Mouse (Mus musculus) hindbrain, embryonic 14.5 days (tissue): ENCODE measurements at regions not wholly inside any gene's neighbourhood (a gene's known extent, or its start where the extent isn't known, plus 50 kb on each side); places are given as distances from the start of the nearest gene placed in this dataset.
A peak's percentile ranks its signal among the peaks of the same experiment; 100 is the strongest.

Experiments
- ATAC-seq: fragments of 200-750 bp; cut with Nextera tagmentation; 2 replicates; pipeline ENCODE4 v1.8.0; 2017; ENCODE audit warnings: moderate number of reproducible peaks, mild to moderate bottlenecking, moderate TSS enrichment, moderate library complexity; ENCODE audit not compliant: low FRiP score
- DNase-seq: peaks from one replicate; pipeline ENCODE4 v3.0.0-alpha.2; 2015; ENCODE audit warnings: low spot score
- H3K27ac ChIP-seq: fragments of 300-500 bp; sonication (generic); 2 replicates; pipeline ENCODE4 v1.5.1; 2014; ENCODE audit warnings: mild to moderate bottlenecking, moderate library complexity
- H3K27me3 ChIP-seq: fragments of 300-500 bp; sonication (generic); 2 replicates; pipeline ENCODE4 v1.6.1; 2014; ENCODE audit warnings: mild to moderate bottlenecking, low read length, mixed read lengths; ENCODE audit not compliant: control insufficient read depth, insufficient read depth
- H3K36me3 ChIP-seq: fragments of 300-500 bp; sonication (generic); replicated peaks from 2 replicates; pipeline ENCODE4 v1.6.1; 2014; ENCODE audit not compliant: control insufficient read depth, insufficient read depth
- H3K4me1 ChIP-seq: fragments of 300-500 bp; sonication (generic); replicated peaks from 2 replicates; pipeline ENCODE4 v1.6.1; 2014; ENCODE audit warnings: antibody characterized with exemption, low read length, mixed read lengths; ENCODE audit not compliant: control insufficient read depth, insufficient read depth
- H3K4me2 ChIP-seq: fragments of 300-500 bp; sonication (generic); replicated peaks from 2 replicates; pipeline ENCODE4 v1.6.1; 2014; ENCODE audit warnings: mild to moderate bottlenecking, moderate library complexity
- H3K4me3 ChIP-seq: fragments of 300-500 bp; sonication (generic); replicated peaks from 2 replicates; pipeline ENCODE4 v1.5.1; 2014; ENCODE audit warnings: mild to moderate bottlenecking, low read length
- H3K9ac ChIP-seq: fragments of 300-500 bp; sonication (generic); 2 replicates; pipeline ENCODE4 v1.6.1; 2014
- H3K9me3 ChIP-seq: fragments of 300-500 bp; sonication (generic); 2 replicates; pipeline ENCODE4 v1.6.1; 2016; ENCODE audit warnings: low read length; ENCODE audit not compliant: control insufficient read depth
- WGBS: fragments of 180-500 bp; shearing (Covaris S2); extraction: QIAGEN DNeasy Blood & Tissue Kit; methylation state at CpG from one replicate; pipeline ENCODE4 v1.1.7; 2014; 5-methylcytosine and 5-hydroxymethylcytosine counted together

- peak; percentile 25 for DNase-seq
- H3K4me3 ChIP-seq, result no peak overlapping the region
- 0 out of 2 replicates have a peak, but pooled peaks cover 9% of the 10 kb centered on the region for H3K9me3 ChIP-seq
- peaks cover 16% of the 10 kb centered on the region for H3K4me1 ChIP-seq
- 0 out of 2 replicates have a peak overlapping the region, but pooled peaks have one; percentile 23 for H3K27ac ChIP-seq
- no peak for ATAC-seq
- H3K9ac ChIP-seq, result no peak overlapping the region
- no peaks in the 10 kb centered on the region for H3K36me3 ChIP-seq
- H3K27me3 ChIP-seq, result no peaks in the 10 kb centered on the region
- 35% methylated on average over 4 of the region's 4 CpGs for WGBS
- no peak overlapping the region for H3K4me2 ChIP-seq
Observed at GRCm38 (mm10) chr7:72543946-72544345, 237.5 kb upstream of the Mctp2 start.

DNA sequence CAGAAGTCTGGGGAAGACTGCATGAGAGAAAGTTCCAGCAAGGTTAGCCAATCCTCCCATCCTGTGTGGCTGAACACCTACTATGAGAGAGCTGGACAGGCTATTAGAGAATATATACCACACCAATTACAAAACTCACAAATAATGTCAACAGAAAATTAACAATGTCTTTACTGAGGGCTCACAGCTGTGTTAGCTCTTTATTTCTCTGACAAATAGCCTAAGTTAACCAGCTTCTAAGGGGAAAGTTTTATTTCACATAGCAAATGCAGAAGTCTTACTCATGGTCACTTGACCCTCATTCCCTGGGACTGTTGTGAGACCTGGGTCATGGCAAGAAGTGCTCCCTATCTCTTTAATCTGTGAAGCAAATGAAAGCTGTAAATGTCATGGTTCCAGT, 261.0 kb upstream of the Mctp2 start:
- Histone ChIP-seq H3K27me3 (no peaks in the 10 kb centered on the region), H3K27ac (no peak overlapping the region), H3K9me3 (no peaks in the 10 kb centered on the region), H3K4me1 (no peaks in the 10 kb centered on the region), H3K9ac (no peak overlapping the region), H3K4me3 (no peak overlapping the region), H3K4me2 (no peak overlapping the region), H3K36me3 (no peaks in the 10 kb centered on the region)
- ATAC-seq (no peak), DNase-seq (no peak)

GRCm38 (mm10) chr7:72569177-72569576, 262.8 kb upstream of the Mctp2 start:
- ATAC-seq, result no peak
- DNase-seq, result no peak

DNA sequence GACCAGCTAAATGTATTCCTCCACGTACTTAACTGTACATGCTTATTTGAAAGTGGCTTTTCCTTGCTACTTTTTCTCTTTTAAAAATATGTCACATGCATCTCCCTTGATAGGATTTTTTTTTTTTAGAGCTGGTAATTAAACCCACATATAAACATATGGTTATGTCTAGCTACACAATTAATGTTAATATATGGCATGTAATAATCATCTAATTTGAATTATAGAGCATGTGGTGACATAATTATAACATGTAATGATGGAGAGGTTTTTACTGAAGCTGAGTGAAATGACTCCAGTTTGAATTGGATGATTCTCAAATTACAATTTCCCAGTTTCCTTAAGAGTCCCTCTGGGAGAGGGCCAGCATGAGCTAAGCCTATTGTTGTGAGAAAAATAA, 267.9 kb upstream of the Mctp2 start:
- H3K27me3 ChIP-seq, result no peaks in the 10 kb centered on the region
- H3K4me3 ChIP-seq, result no peak overlapping the region
- H3K4me1 ChIP-seq, result peaks cover 5% of the 10 kb centered on the region; the same call in 1 of the 2 replicates
- WGBS, result 81% methylated on average over 1 of the region's 1 CpGs
- H3K9ac ChIP-seq, result no peak overlapping the region
- H3K9me3 ChIP-seq, result no peaks in the 10 kb centered on the region
- H3K36me3 ChIP-seq, result no peaks in the 10 kb centered on the region
- H3K4me2 ChIP-seq, result no peak overlapping the region
- DNase-seq (no peak), ATAC-seq (no peak)
- no peak overlapping the region for H3K27ac ChIP-seq

More at GRCm38 (mm10) chr7:72569177-72569576, 262.8 kb upstream of the Mctp2 start:
- no peak overlapping the region for H3K9ac ChIP-seq
- H3K9me3 ChIP-seq, result no peaks in the 10 kb centered on the region
- H3K4me3 ChIP-seq, result no peak overlapping the region
- no peak overlapping the region for H3K4me2 ChIP-seq
- no peaks in the 10 kb centered on the region for H3K27me3 ChIP-seq
- no peaks in the 10 kb centered on the region for H3K4me1 ChIP-seq
- no peak overlapping the region for H3K27ac ChIP-seq
- H3K36me3 ChIP-seq, result no peaks in the 10 kb centered on the region

GRCm38 (mm10) chr7:72584427-72584826, 278.0 kb upstream of the Mctp2 start:
- no peak overlapping the region for H3K9ac ChIP-seq
- 82% methylated on average over 3 of the region's 3 CpGs for WGBS

DNA sequence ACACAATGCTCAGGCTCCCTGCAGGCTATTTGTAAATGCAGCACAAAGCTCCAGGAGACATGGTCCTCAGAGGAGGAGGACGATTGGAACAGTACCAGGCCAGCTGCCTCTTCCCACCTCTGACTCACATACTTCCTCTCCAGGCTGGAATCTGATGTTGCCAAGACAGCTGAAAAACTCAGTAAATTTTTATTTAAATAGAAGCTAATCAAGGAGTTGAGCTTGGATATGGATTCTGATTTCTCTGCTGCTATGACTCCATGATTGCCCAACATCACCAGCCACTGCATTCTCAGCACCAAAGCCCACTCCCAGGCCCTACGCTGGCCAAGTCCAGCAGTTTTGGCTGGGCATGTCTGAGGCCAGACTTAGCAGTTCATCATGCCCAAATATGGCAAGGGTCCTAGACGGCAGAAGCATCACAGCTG, 282.8 kb upstream of the Mctp2 start:
- Histone ChIP-seq H3K4me2 (no peak overlapping the region), H3K4me1 (0 out of 2 replicates have a peak, but pooled peaks cover 3% of the 10 kb centered on the region), H3K4me3 (no peak overlapping the region), H3K27me3 (no peaks in the 10 kb centered on the region), H3K9me3 (no peaks in the 10 kb centered on the region), H3K27ac (no peak overlapping the region), H3K36me3 (no peaks in the 10 kb centered on the region), H3K9ac (no peak overlapping the region)
- DNase-seq (no peak), ATAC-seq (no peak)
- 66% methylated on average over 3 of the region's 3 CpGs for WGBS

More at GRCm38 (mm10) chr7:72584427-72584826, 278.0 kb upstream of the Mctp2 start:
- no peaks in the 10 kb centered on the region for H3K36me3 ChIP-seq
- DNase-seq (no peak), ATAC-seq (no peak)
- no peaks in the 10 kb centered on the region for H3K27me3 ChIP-seq
- H3K9me3 ChIP-seq, result no peaks in the 10 kb centered on the region
- no peak overlapping the region for H3K4me3 ChIP-seq
- H3K4me1 ChIP-seq, result no peaks in the 10 kb centered on the region
- no peak overlapping the region for H3K27ac ChIP-seq
- H3K4me2 ChIP-seq, result no peak overlapping the region

DNA sequence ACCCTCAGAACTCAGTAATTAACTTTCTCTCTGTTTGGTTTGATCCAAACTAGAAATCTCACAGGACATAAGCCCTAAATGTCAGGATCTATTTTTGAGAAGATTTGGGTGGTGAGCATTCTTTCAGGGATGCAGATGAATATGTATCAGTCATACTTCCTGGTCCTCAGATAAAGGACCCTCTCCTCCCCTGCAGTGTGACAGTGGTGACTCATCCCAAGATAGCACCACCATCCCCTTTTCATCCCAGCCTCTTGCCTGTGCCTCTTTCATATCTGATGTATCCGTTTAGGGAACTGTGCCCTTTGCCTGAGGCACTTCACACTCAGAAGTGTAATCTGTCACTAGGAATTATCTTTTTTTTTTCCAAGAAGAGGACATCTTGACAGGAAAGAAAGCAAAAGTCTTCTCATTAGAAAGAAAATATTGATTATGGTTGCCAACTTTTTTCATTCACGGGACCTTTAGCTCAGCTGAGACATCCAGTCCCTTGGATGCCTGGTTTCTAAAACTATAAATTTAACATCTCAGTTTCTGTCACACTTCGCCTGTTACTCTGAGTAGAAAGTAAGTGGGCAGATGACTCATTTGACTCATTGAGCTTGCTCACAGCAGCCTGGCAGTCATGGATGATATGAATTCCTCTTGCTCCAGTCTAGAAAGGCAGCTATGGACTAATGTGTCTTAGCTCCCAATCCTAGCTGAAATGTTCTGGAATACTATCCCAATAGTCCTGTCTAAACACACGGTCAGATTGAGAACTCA, 284.1 kb upstream of the Mctp2 start:
- no peak for ATAC-seq
- Histone ChIP-seq H3K27me3 (no peaks in the 10 kb centered on the region), H3K4me2 (no peak overlapping the region), H3K4me3 (no peak overlapping the region), H3K9me3 (no peaks in the 10 kb centered on the region), H3K9ac (no peak overlapping the region), H3K4me1 (0 out of 2 replicates have a peak, but pooled peaks cover 3% of the 10 kb centered on the region), H3K27ac (no peak overlapping the region), H3K36me3 (no peaks in the 10 kb centered on the region)
- DNase-seq, result no peak
- 80% methylated on average over 4 of the region's 4 CpGs for WGBS

GRCm38 (mm10) chr7:72592110-72592509, 285.7 kb upstream of the Mctp2 start:
- DNase-seq (peak; percentile 43), ATAC-seq (no peak; the same call in 1 of the 2 replicates)
- Histone ChIP-seq H3K4me1 (0 out of 2 replicates have a peak, but pooled peaks cover 3% of the 10 kb centered on the region), H3K27ac (peak overlapping the region; percentile 64; the same call in 1 of the 2 replicates), H3K4me3 (no peak overlapping the region), H3K9ac (no peak overlapping the region), H3K9me3 (no peaks in the 10 kb centered on the region), H3K27me3 (no peaks in the 10 kb centered on the region), H3K4me2 (no peak overlapping the region), H3K36me3 (no peaks in the 10 kb centered on the region)
- 51% methylated on average over 6 of the region's 6 CpGs for WGBS

DNA sequence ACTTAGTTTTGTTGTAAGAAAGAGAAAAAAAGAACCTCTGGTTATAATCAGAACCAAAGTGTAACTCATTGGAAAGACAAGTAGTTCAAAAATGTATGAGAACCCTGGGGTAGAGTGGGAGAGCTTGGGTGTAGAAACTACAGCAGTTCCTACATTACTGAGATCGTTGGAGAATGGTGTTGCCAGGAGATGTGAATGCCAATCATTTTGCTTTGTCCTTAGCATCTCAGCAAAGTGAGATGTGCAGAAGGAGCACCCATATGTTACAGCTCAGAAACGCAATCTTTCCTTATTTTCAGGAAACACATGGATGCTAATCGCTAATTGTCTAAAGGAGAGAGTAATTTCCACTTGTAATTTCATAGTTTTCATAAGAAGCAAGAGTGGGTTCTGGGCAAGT, 286.2 kb upstream of the Mctp2 start:
- Histone ChIP-seq H3K9ac (no peak overlapping the region), H3K4me2 (no peak overlapping the region), H3K9me3 (no peaks in the 10 kb centered on the region), H3K4me1 (0 out of 2 replicates have a peak, but pooled peaks cover 3% of the 10 kb centered on the region), H3K27ac (no peak overlapping the region; the same call in 1 of the 2 replicates), H3K4me3 (no peak overlapping the region), H3K36me3 (no peaks in the 10 kb centered on the region), H3K27me3 (no peaks in the 10 kb centered on the region)
- no peak for ATAC-seq
- 56% methylated on average over 3 of the region's 3 CpGs for WGBS
- no peak for DNase-seq
